Mouse (Mus musculus) G1E (cell line): ENCODE results near the gene Ccser2.

ENCODE experiments used
- CTCF ChIP-seq: IDR thresholded peaks from 2 replicates; pipeline ENCODE4 v1.5.1; 2012; ENCODE audit warnings: low read depth, low read length, inconsistent platforms, mixed read lengths
- GATA1 ChIP-seq: IDR thresholded peaks from 2 replicates; pipeline ENCODE4 v1.6.1; 2012; ENCODE audit warnings: borderline replicate concordance, low read length, inconsistent platforms, mixed read lengths
- GATA2 ChIP-seq: IDR thresholded peaks from 2 replicates; pipeline ENCODE4 v1.6.1; 2012; ENCODE audit warnings: low read depth, low read length, inconsistent platforms, borderline replicate concordance
- POLR2AphosphoS5 ChIP-seq: IDR thresholded peaks from 2 replicates; pipeline ENCODE4 v1.6.1; 2012; ENCODE audit warnings: low read depth, low read length, inconsistent platforms; ENCODE audit not compliant: insufficient replicate concordance
- TAL1 ChIP-seq: conservative IDR thresholded peaks from 2 replicates; pipeline ENCODE4 v1.6.1; 2012; ENCODE audit warnings: low read depth, low read length, inconsistent platforms, mixed read lengths

DNA sequence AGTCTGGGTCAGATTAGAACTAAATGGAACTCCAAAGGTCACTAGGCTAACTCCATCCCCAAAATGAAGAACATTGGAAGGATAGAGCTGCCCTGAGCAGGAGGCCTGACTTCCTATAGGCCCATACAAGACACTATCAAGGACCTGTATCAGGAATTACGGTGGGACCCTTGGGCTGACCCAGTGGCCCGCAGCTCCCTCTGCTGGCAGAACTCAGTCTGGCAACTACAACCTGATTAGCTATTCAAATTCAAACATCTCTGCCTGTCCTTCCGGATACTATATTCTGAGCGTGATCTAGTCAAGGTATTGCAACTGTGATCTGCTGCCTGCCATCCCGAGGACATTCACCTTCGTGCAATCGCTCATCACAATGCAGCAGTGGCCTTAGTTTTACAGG is 106.2 kb downstream of the Ccser2 start:
- TF ChIP-seq CTCF (no peak), TAL1 (no peak), GATA1 (no peak), POLR2AphosphoS5 (no peak), GATA2 (no peak)
